Mouse (Mus musculus): ENCODE measurements at regions not wholly inside any gene's neighbourhood (a gene's known extent, or its start where the extent isn't known, plus 50 kb on each side); places are given as distances from the start of the nearest gene placed in this dataset.
"Not testable (repeated sequence)": the region's sequence is repeated elsewhere in the genome, so short reads cannot be mapped to it uniquely, and the experiment has no call there.

- DNase-seq (ENCODE audit: low spot score in 2 of 2) = not testable (repeated sequence)
These were observed 161.7 kb downstream of the Vegfc start for GRCm38 (mm10) chr8:54239106-54239505.

GRCm38 (mm10) chr8:54255434-54255833 is 178.0 kb downstream of the Vegfc start:
- no peak for DNase-seq (ENCODE audit: low spot score in 2 of 2)

GRCm38 (mm10) chr8:54270110-54270509 is 192.7 kb downstream of the Vegfc start:
- DNase-seq (ENCODE audit: low spot score in 2 of 2) = peak; percentile 5 to 31

GRCm38 (mm10) chr8:54273080-54273479 is 195.7 kb downstream of the Vegfc start:
- no peak for DNase-seq (ENCODE audit: low spot score in 2 of 2)

- DNase-seq (ENCODE audit: low spot score in 2 of 2) = no peak
These were observed 198.1 kb downstream of the Vegfc start for GRCm38 (mm10) chr8:54275487-54275886.
